Mouse (Mus musculus): ENCODE data around the gene Atp5g2.

GRCm38 (mm10) chr15:102716132-102716531, 44.0 kb upstream of the Atp5g2 start:
- TF ChIP-seq CTCF (IDR thresholded peaks at IDR 0.05; ENCODE audit: control insufficient read depth, insufficient read depth, insufficient replicate concordance, low read depth, low read length) (no peak), POLR2A (IDR thresholded peaks at IDR 0.05; ENCODE audit: control insufficient read depth, low read depth, low read length) (no peak)

Data from testis, adult 2 months (tissue).